27 mouse cellular contexts compared by ENCODE assay signal in the genomic region with DNA sequence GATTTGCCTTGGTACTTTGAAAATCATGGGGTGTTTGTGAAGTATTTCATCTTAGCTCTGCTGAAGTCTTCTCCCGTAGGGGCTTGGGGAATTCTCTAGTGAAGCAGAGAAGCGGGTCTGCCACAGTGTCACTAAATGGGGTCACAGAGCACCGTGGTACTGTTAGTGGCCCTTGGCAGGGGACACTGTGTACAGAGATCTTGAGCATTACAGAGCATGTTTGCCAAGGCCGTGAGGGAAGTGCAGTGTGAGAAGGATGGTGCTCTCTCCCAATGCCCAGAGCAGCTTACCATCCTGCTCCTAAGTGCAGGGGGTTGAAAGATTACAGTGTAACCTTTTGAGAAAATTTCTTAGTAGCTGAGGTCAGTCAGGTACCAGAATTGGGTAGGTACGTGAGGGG. TPM values are rescaled to one million over a fixed set of nuclear protein-coding genes. Genes with fewer than 3 reads are reported as not detected.
DNase-seq lines count a peak whose midpoint lies in the region; ATAC-seq and TF ChIP-seq lines count a peak whose summit lies in the region.
"Had no signal": no experiment of that assay in that cellular context is flagged by ENCODE, and none has a peak within 500 bp of the region (broad histone marks: within the 10 kb centered on the region; RNA-seq: fewer than 3 reads in every experiment).

No protein-coding gene starts in this region.

- intact Hi-C loops in gastrocnemius, adult 2 months (cut with DNase I), result no loop called here

- no peaks in the 10 kb centered on the region for H3K4me1 ChIP-seq in megakaryocyte, embryonic 14.5 days
- peaks cover 14% of the 10 kb centered on the region for H3K4me1 ChIP-seq in cortical plate, adult 2 months (ENCODE audit: control insufficient read depth, insufficient read depth, low read length)
- H3K4me1 ChIP-seq: embryonic facial prominence, embryonic 12.5 days; embryonic facial prominence, embryonic 15.5 days had no signal

- no peak overlapping the region for H3K4me3 ChIP-seq in gastrocnemius, adult 2 months
- H3K4me3 ChIP-seq in megakaryocyte, embryonic 14.5 days (replicated peaks), result peak overlapping the region; percentile 14
- no peak overlapping the region for H3K4me3 ChIP-seq in cortical plate, adult 2 months (ENCODE audit: insufficient read depth, low read length)
- H3K4me3 ChIP-seq: embryonic facial prominence, embryonic 12.5 days; embryonic facial prominence, embryonic 15.5 days; heart, adult 2 months; heart, embryonic 10.5 days; heart, embryonic 13.5 days had no signal

- peaks cover 18% of the 10 kb centered on the region for H3K27me3 ChIP-seq in megakaryocyte, embryonic 14.5 days (replicated peaks)
- H3K27me3 ChIP-seq: embryonic facial prominence, embryonic 12.5 days; embryonic facial prominence, embryonic 15.5 days; heart, embryonic 13.5 days had no signal

- DNase-seq in gastrocnemius, adult 2 months, result peak; percentile 36
- no peak for DNase-seq in gastrocnemius, postnatal 10 days
- DNase-seq in kidney, adult 9 months, result peak; percentile 10
- DNase-seq in kidney, postnatal 10 days, result no peak
- no peak for DNase-seq in cerebellum, adult 9-10 months
- DNase-seq: adrenal gland, adult 8-10 months; cerebellum, adult 11-12 months; cerebellum, adult 8-10 months; cerebellum, postnatal 14 days; forebrain, postnatal 0 days; gastrocnemius, postnatal 36 days; heart, adult 2 months; heart, postnatal 14 days; heart, postnatal 4 days had no signal

- peak overlapping the region; percentile 59; the same call in 1 of the 2 replicates for H3K27ac ChIP-seq in gastrocnemius, adult 2 months
- H3K27ac ChIP-seq in cortical plate, adult 2 months (ENCODE audit: insufficient read depth, low read length), result 0 out of 2 replicates have a peak overlapping the region, but pooled peaks have one; percentile 16
- H3K27ac ChIP-seq: embryonic facial prominence, embryonic 12.5 days; embryonic facial prominence, embryonic 15.5 days; heart, adult 2 months; heart, embryonic 10.5 days; heart, embryonic 13.5 days; hindbrain, embryonic 14.5 days; hindbrain, postnatal 0 days had no signal

- TF ChIP-seq CTCF in gastrocnemius, adult 2 months (IDR thresholded peaks at IDR 0.05), result no peak
- no peak for TF ChIP-seq CTCF in cortical plate, adult 2 months (IDR thresholded peaks at IDR 0.05; ENCODE audit: extremely low read depth, insufficient read depth, low read length)

- no peak for ATAC-seq in megakaryocyte, adult 5-6 weeks (ENCODE audit: poor library complexity, severe bottlenecking)
- ATAC-seq: CD4-positive, CD25-positive, alpha-beta regulatory T cell, adult 4 months; forebrain, embryonic 14.5 days; forebrain, postnatal 0 days; hindbrain, postnatal 0 days; inflammation-experienced regulatory T-cells, adult 6 months had no signal

- H3K36me3 ChIP-seq in megakaryocyte, embryonic 14.5 days (replicated peaks; ENCODE audit: low read length), result no peaks in the 10 kb centered on the region
- H3K36me3 ChIP-seq: embryonic facial prominence, embryonic 12.5 days; embryonic facial prominence, embryonic 15.5 days; heart, embryonic 13.5 days had no signal

- no peaks in the 10 kb centered on the region for H3K9me3 ChIP-seq in megakaryocyte, embryonic 14.5 days
- H3K9me3 ChIP-seq: embryonic facial prominence, embryonic 12.5 days; embryonic facial prominence, embryonic 15.5 days; heart, embryonic 10.5 days; heart, embryonic 13.5 days had no signal

- TF ChIP-seq POLR2A in cortical plate, adult 2 months (IDR thresholded peaks at IDR 0.05; ENCODE audit: extremely low read depth, insufficient read depth, low read length), result no peak

RNA-seq across cellular contexts. Expression of a gene that starts 8.5 kb away (rescaled TPM):
- 10 to 100 TPM; 36.2 to 59.5 TPM for total RNA-seq in gastrocnemius, adult 2 months (2021)
- total RNA-seq in gastrocnemius, postnatal 10 days (2021), result 10 to 100 TPM; 40.5 to 45.5 TPM
- 1.2 TPM in 1 of 2 replicates, not detected in the other for polyA plus RNA-seq in megakaryocyte, embryonic 14.5 days (2012; ENCODE audit: insufficient read depth, low replicate concordance)
- total RNA-seq in megakaryocyte, adult 5-6 weeks (2015), result 77.1 and 97.8 TPM in 2 replicates
- total RNA-seq in megakaryocyte, adult 5-6 weeks (2017), result 58.1 and 65.5 TPM in 2 replicates
- 32.8 and 35.8 TPM in 2 replicates for polyA plus RNA-seq in cortical plate, adult 2 months (2012; rRNA removed)
- total RNA-seq: MEL had no signal

Comparison
In these comparisons a context has a peak if more than half of its experiments do, and no peak if none do; other contexts are left out.
1. DNase-seq: peak in gastrocnemius, adult 2 months (single experiment) and kidney, adult 9 months (single experiment); none in gastrocnemius, postnatal 10 days (single experiment), kidney, postnatal 10 days (single experiment) and cerebellum, adult 9-10 months (single experiment).